Mouse (Mus musculus): Measurements from ENCODE around the gene Ccl27a.
"Not testable (repeated sequence)": the region's sequence is repeated elsewhere in the genome, so short reads cannot be mapped to it uniquely, and the experiment has no call there.

Ccl27a gene

GRCm38 (mm10) chr4:41774002-41774401, at the start of gene Ccl27a:
Gene Ccl27a (minus strand): TSS chr4:41774247.
- DNase-seq (ENCODE audit: low spot score), result peak; percentile 72

GRCm38 (mm10) chr4:41783197-41783596, 9.2 kb upstream of the Ccl27a start:
- DNase-seq (ENCODE audit: low spot score), result not testable (repeated sequence)

- not testable (repeated sequence) for DNase-seq (ENCODE audit: low spot score)
Observed at GRCm38 (mm10) chr4:41782711-41783110, 8.7 kb upstream of the Ccl27a start.

- not testable (repeated sequence) for DNase-seq (ENCODE audit: low spot score)
Observed at GRCm38 (mm10) chr4:41781748-41782485, 7.9 kb upstream of the Ccl27a start.

- DNase-seq (ENCODE audit: low spot score), result not testable (repeated sequence)
Observed at GRCm38 (mm10) chr4:41781271-41781670, 7.2 kb upstream of the Ccl27a start.

- DNase-seq (ENCODE audit: low spot score), result not testable (repeated sequence)
Observed at GRCm38 (mm10) chr4:41775840-41776239, 1.8 kb upstream of the Ccl27a start.

GRCm38 (mm10) chr4:41774506-41774905, 459 bp upstream of the Ccl27a start:
- DNase-seq (ENCODE audit: low spot score), result not testable (repeated sequence)

- DNase-seq (ENCODE audit: low spot score), result peak; percentile 74
Observed at GRCm38 (mm10) chr4:41773502-41773901, 545 bp downstream of the Ccl27a start.

- DNase-seq (ENCODE audit: low spot score), result not testable (repeated sequence)
Observed at GRCm38 (mm10) chr4:41772946-41773345, 1.1 kb downstream of the Ccl27a start.

- DNase-seq (ENCODE audit: low spot score), result not testable (repeated sequence)
Observed at GRCm38 (mm10) chr4:41767301-41767700, 6.7 kb downstream of the Ccl27a start.

GRCm38 (mm10) chr4:41763176-41763575, 10.9 kb downstream of the Ccl27a start:
- not testable (repeated sequence) for DNase-seq (ENCODE audit: low spot score)

GRCm38 (mm10) chr4:41762688-41763114, 11.3 kb downstream of the Ccl27a start:
- not testable (repeated sequence) for DNase-seq (ENCODE audit: low spot score)

GRCm38 (mm10) chr4:41762099-41762687, 11.9 kb downstream of the Ccl27a start:
- no peak for DNase-seq (ENCODE audit: low spot score)

GRCm38 (mm10) chr4:41761680-41762079, 12.4 kb downstream of the Ccl27a start:
- DNase-seq (ENCODE audit: low spot score), result no peak

- no peak for DNase-seq (ENCODE audit: low spot score)
Observed at GRCm38 (mm10) chr4:41760911-41761310, 13.1 kb downstream of the Ccl27a start.

GRCm38 (mm10) chr4:41760288-41760721, 13.7 kb downstream of the Ccl27a start:
- DNase-seq (ENCODE audit: low spot score), result peak; percentile 91

GRCm38 (mm10) chr4:41759656-41760287, 14.3 kb downstream of the Ccl27a start:
- DNase-seq (ENCODE audit: low spot score), result no peak

GRCm38 (mm10) chr4:41759206-41759605, 14.8 kb downstream of the Ccl27a start:
- no peak for DNase-seq (ENCODE audit: low spot score)

- DNase-seq (ENCODE audit: low spot score), result no peak
Observed at GRCm38 (mm10) chr4:41758701-41759100, 15.3 kb downstream of the Ccl27a start.

GRCm38 (mm10) chr4:41758021-41758420, 16.0 kb downstream of the Ccl27a start:
- DNase-seq (ENCODE audit: low spot score), result no peak

GRCm38 (mm10) chr4:41757321-41757720, 16.7 kb downstream of the Ccl27a start:
- no peak for DNase-seq (ENCODE audit: low spot score)

- no peak for DNase-seq (ENCODE audit: low spot score)
Observed at GRCm38 (mm10) chr4:41756440-41756839, 17.6 kb downstream of the Ccl27a start.
